In genomic region chr7:4653780-4654179, GRCm38 (mm10) we compare ENCODE assay signal across 8 mouse cellular contexts. TPM values are rescaled to one million over a fixed set of nuclear protein-coding genes. Genes with fewer than 3 reads are reported as not detected.
DNase-seq lines count a peak whose midpoint lies in the region; ATAC-seq lines count a peak whose summit lies in the region.

No protein-coding gene starts in this region.

- 0 out of 2 replicates have a peak, but pooled peaks have one; percentile 26 for ATAC-seq in frontal cortex, adult (ENCODE audit: low TSS enrichment)
- peak; percentile 71 for ATAC-seq in megakaryocyte progenitor cell, adult 5-6 weeks (replicated peaks; ENCODE audit: poor library complexity)

- no peak for DNase-seq in frontal cortex, postnatal 14 days (ENCODE audit: low spot score in 2 of 2)
- DNase-seq in right cerebral cortex, adult 2 months (ENCODE audit: low spot score in 2 of 2): peak; percentile 29 to 51
- no peak for DNase-seq in right cerebral cortex, postnatal 4 days
- DNase-seq in thymus, postnatal 14 days: peak; percentile 90
- DNase-seq in left cerebral cortex, adult 18-20 months (ENCODE audit: low spot score in 2 of 2): no peak
- DNase-seq in ovary, postnatal 36 days (ENCODE audit: low spot score): no peak

RNA-seq across cellular contexts. Expression of gene Ppp6r1, which starts 5.0 kb away (rescaled TPM):
- 99.0 and 102 TPM in 2 replicates for total RNA-seq in megakaryocyte progenitor cell, adult 5-6 weeks (2015)
- total RNA-seq in megakaryocyte progenitor cell, adult 5-6 weeks (2017): 124 and 144 TPM in 2 replicates
- total RNA-seq in left cerebral cortex, adult 18-20 months (2021): 100 to 1,000 TPM; 129 to 135 TPM

RNA-seq across cellular contexts. Expression of gene Tmem86b, which starts 22.6 kb away (rescaled TPM):
- 6.7 and 8.9 TPM in 2 replicates for total RNA-seq in megakaryocyte progenitor cell, adult 5-6 weeks (2015)
- 15.2 and 22.4 TPM in 2 replicates for total RNA-seq in megakaryocyte progenitor cell, adult 5-6 weeks (2017)
- 10 to 100 TPM; 13.9 to 16.7 TPM for total RNA-seq in left cerebral cortex, adult 18-20 months (2021)

RNA-seq across cellular contexts. Expression of gene Hspbp1, which starts 31.1 kb away (rescaled TPM):
- total RNA-seq in megakaryocyte progenitor cell, adult 5-6 weeks (2015): 48.1 and 52.5 TPM in 2 replicates
- 20.2 and 26.2 TPM in 2 replicates for total RNA-seq in megakaryocyte progenitor cell, adult 5-6 weeks (2017)
- 100 to 1,000 TPM; 100 to 105 TPM for total RNA-seq in left cerebral cortex, adult 18-20 months (2021)

RNA-seq across cellular contexts. Expression of gene Brsk1, which starts 36.6 kb away (rescaled TPM):
- 0.44 TPM in 1 of 2 replicates, not detected in the other for total RNA-seq in megakaryocyte progenitor cell, adult 5-6 weeks (2015)
- total RNA-seq in megakaryocyte progenitor cell, adult 5-6 weeks (2017): not detected in 2 replicates
- 100 to 1,000 TPM; 436 to 437 TPM for total RNA-seq in left cerebral cortex, adult 18-20 months (2021)

RNA-seq across cellular contexts. Expression of gene Ptprh, which starts 49.9 kb away (rescaled TPM):
- total RNA-seq in megakaryocyte progenitor cell, adult 5-6 weeks (2015): not detected in 2 replicates
- total RNA-seq in megakaryocyte progenitor cell, adult 5-6 weeks (2017): not detected in 2 replicates
- 1 to 10 TPM in 1 of 2 experiments, under 1 TPM in 1; 0.82 to 1.1 TPM for total RNA-seq in left cerebral cortex, adult 18-20 months (2021)

Comparison
In these comparisons a context has a peak if more than half of its experiments do, and no peak if none do; other contexts are left out.
1. DNase-seq: peak in right cerebral cortex, adult 2 months (2 of 2) and thymus, postnatal 14 days (single experiment); none in frontal cortex, postnatal 14 days (0 of 2), right cerebral cortex, postnatal 4 days (single experiment), left cerebral cortex, adult 18-20 months (0 of 2) and ovary, postnatal 36 days (single experiment).